Mouse (Mus musculus): ENCODE results near the gene Ncoa7.
"Not testable (repeated sequence)": the region's sequence is repeated elsewhere in the genome, so short reads cannot be mapped to it uniquely, and the experiment has no call there.

Gene Ncoa7

DNA sequence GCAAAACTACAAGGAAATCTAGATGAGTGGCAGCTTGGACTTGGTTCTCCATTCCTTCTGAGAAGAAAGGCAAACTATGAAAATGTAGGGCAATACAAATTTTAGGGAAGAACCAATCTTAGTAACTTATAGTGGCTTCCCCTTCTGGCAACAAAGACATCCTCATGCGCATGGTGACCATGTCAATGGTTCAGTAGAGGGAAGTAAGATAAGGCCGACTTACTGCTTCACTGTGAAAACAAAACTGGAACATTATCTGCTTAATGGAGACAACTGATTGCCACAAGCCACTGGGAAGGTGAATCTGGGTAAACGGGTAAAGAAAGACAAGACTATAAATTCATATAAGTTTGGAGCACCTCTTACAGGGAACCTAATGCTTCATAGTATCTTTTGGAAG lies 128.3 kb downstream of the Ncoa7 start:
- in situ Hi-C loops (cut with MboI, MseI): no loop called here

GRCm38 (mm10) chr10:30666580-30666979 lies 136.5 kb downstream of the Ncoa7 start:
- in situ Hi-C loops (cut with MboI, MseI): no loop called here

- in situ Hi-C loops (cut with MboI, MseI): no loop called here
Measured at GRCm38 (mm10) chr10:30660564-30661328, 142.4 kb downstream of the Ncoa7 start.

DNA sequence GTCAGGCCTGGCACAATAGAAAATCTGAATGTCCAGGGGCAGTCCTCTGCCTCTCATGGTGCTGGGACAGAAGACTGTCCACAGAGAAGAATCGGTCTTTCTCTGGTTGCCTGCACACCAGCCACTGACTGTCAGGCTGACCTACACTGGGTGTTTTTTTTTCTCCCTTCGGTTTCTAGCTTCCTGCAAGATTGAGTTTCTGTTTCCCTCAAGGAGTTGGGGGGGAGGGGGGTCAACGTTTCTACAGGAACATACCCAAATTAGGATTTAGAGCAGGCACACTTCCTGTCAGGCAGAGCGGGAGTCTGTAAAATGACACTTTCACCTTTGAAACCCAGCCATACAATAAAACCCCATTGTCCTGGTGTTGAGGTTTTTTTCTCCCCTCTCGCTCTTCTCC lies 147.5 kb downstream of the Ncoa7 start:
- in situ Hi-C loops (cut with MboI, MseI): no loop called here

GRCm38 (mm10) chr10:30647681-30648080 lies 155.4 kb downstream of the Ncoa7 start:
- in situ Hi-C loops (cut with MboI, MseI): no loop called here

DNA sequence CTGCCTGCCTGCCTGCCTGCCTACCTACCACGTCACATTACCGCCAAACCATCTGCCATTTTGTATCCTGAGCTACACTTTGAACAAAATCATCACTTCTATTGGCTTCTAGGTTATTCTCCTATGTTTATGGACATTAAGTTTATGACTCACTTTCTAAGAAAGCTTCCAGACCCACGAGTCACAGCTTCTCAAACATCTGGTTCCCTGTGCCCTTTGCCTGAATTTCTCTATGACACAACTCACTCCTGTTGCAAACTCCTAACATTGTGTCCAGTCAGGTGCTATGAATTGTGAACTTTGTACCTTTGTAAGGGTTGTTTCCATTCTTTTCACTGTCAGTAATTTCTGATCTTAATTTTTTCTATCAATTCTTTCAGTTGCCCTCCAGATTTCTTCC lies 164.9 kb downstream of the Ncoa7 start:
- in situ Hi-C loops (cut with MboI, MseI): no loop called here

- in situ Hi-C loops (cut with MboI, MseI): not testable (repeated sequence)
Measured at GRCm38 (mm10) chr10:30636474-30637154, 166.5 kb downstream of the Ncoa7 start.

DNA sequence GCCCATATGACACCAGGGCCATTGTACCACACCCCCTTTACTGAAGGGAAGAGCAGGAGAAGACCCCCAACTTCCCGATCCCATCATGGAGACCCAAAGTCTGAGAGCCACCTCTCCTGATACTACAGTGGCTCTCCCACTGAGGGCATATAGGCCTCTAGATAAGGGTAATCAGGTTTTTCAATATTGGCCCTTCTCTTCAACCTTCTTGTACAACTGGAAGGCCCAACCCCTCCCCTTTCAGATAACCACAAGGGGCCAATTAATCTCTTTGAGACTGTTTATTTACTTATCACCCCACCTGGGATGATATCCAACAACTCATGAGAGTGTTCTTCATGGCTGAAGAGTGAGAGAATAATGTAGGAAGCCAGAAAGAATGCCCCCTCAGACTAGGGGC lies 170.4 kb downstream of the Ncoa7 start:
- in situ Hi-C loops (cut with MboI, MseI): no loop called here

DNA sequence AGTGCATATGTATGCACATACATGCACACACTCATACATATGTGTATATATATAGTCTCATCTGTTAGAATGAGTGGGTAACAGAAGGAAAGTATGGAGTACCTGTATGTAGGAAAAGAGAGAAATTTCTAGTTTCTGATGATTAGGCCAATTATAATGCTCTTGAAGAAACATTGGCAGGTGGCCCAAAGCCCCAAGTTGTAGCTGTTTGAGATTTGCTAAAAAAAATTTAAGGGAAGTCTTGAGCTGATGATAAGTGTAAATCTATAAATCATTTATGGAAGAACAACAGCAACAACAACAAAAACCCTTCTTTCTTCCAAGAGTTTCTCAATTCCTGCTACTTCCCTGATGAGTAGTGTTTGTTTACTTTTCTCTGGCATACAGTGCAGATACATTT lies 173.1 kb downstream of the Ncoa7 start:
- in situ Hi-C loops (cut with MboI, MseI): no loop called here

- in situ Hi-C loops (cut with MboI, MseI): no loop called here
Measured at GRCm38 (mm10) chr10:30629513-30629912, 173.6 kb downstream of the Ncoa7 start, which contains the start of gene Hint3. Gene Hint3, minus strand, starts transcription at chr10:30629632.

- in situ Hi-C loops (cut with MboI, MseI): not testable (repeated sequence)
Measured at GRCm38 (mm10) chr10:30628444-30628843, 174.7 kb downstream of the Ncoa7 start.

GRCm38 (mm10) chr10:30627548-30627947 lies 175.6 kb downstream of the Ncoa7 start:
- in situ Hi-C loops (cut with MboI, MseI): no loop called here

GRCm38 (mm10) chr10:30624161-30625019 lies 178.7 kb downstream of the Ncoa7 start:
- in situ Hi-C loops (cut with MboI, MseI): loop anchor here (5.0 kb wide), 3 partner anchors 98 to 688 kb away; partner anchors contain the start of gene Hddc2

- in situ Hi-C loops (cut with MboI, MseI): loop anchor here (5.0 kb wide), 3 partner anchors 99 to 689 kb away; partner anchors contain the start of gene Hddc2
Measured at GRCm38 (mm10) chr10:30622928-30623327, 180.2 kb downstream of the Ncoa7 start.

- in situ Hi-C loops (cut with MboI, MseI): no loop called here
Measured at GRCm38 (mm10) chr10:30618918-30619210, 184.3 kb downstream of the Ncoa7 start.

- in situ Hi-C loops (cut with MboI, MseI): no loop called here
Measured at GRCm38 (mm10) chr10:30618091-30618917, 184.8 kb downstream of the Ncoa7 start.

GRCm38 (mm10) chr10:30613039-30613438 lies 190.1 kb downstream of the Ncoa7 start:
- in situ Hi-C loops (cut with MboI, MseI): no loop called here

- in situ Hi-C loops (cut with MboI, MseI): loop anchor here (5.0 kb wide), 1 partner anchor 52 kb away; no protein-coding TSS in a partner anchor
Measured at GRCm38 (mm10) chr10:30609614-30610013, 193.5 kb downstream of the Ncoa7 start.

DNA sequence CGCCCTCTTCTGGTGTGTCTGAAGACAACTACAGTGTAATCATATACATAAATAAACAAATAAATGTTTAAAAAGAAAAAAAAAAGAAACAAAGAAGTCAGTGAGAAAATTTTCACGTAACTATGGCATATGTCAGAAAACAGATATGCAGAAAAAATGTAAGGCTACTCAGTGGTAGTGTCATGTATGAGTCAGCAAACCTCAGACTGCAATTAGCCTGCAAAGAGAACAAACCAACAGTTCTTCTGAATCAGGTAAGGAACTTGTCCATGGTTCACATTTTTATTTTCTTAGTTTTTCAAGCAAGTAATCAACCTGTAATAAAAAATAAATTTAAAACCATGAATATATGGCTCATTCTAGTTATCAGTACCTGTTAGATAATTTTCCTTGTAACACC lies 195.0 kb downstream of the Ncoa7 start:
- in situ Hi-C loops (cut with MboI, MseI): loop anchor here (5.0 kb wide), 1 partner anchor 51 kb away; no protein-coding TSS in a partner anchor

- in situ Hi-C loops (cut with MboI, MseI): no loop called here
Measured at GRCm38 (mm10) chr10:30600542-30600966, 202.6 kb downstream of the Ncoa7 start, which contains the start of gene Trmt11. Gene Trmt11, minus strand, starts transcription at chr10:30600749.

- in situ Hi-C loops (cut with MboI, MseI): no loop called here
Measured at GRCm38 (mm10) chr10:30600094-30600534, 203.0 kb downstream of the Ncoa7 start.
